Mouse (Mus musculus): ENCODE data around the gene 2310039H08Rik. TPM values are rescaled to one million over a fixed set of nuclear protein-coding genes. Genes with fewer than 3 reads are reported as not detected.
A peak's percentile ranks its signal among the peaks of the same experiment; 100 is the strongest.
"Not testable (repeated sequence)": the region's sequence is repeated elsewhere in the genome, so short reads cannot be mapped to it uniquely, and the experiment has no call there.

2310039H08Rik gene
- total RNA-seq, 2 experiments from 2014 or later, result 6.9 to 7.8 TPM

GRCm38 (mm10) chr17:46751794-46752556 is 20.5 kb upstream of the 2310039H08Rik start, which contains the start of gene Cnpy3:
Gene Cnpy3 (minus strand): TSS chr17:46752214.
- intact Hi-C loops (cut with DNase I), result loop anchor here (2.0 kb wide), 1 partner anchor 21 kb away; the partner anchor contains the start of gene 2310039H08Rik
- DNase-seq (ENCODE audit: low spot score in 2 of 2), result peak; percentile 97

GRCm38 (mm10) chr17:46758753-46759152 is 13.7 kb upstream of the 2310039H08Rik start:
- intact Hi-C loops (cut with DNase I), result no loop called here

GRCm38 (mm10) chr17:46763544-46763943 is 8.9 kb upstream of the 2310039H08Rik start, which contains the start of gene Ptcra:
Gene Ptcra (minus strand): TSS chr17:46763712.
- no peak for DNase-seq (ENCODE audit: low spot score in 2 of 2)
- intact Hi-C loops (cut with DNase I), result no loop called here

More at GRCm38 (mm10) chr17:46758753-46759152, 13.7 kb upstream of the 2310039H08Rik start:
- DNase-seq (ENCODE audit: low spot score in 2 of 2), result peak in 1 of 2 experiments; percentile 47

- intact Hi-C loops (cut with DNase I), result not testable (repeated sequence)
- DNase-seq (ENCODE audit: low spot score in 2 of 2), result peak; percentile 62 to 74
These were observed 7.5 kb upstream of the 2310039H08Rik start for GRCm38 (mm10) chr17:46764916-46765315.

- intact Hi-C loops (cut with DNase I), result no loop called here
- no peak for DNase-seq (ENCODE audit: low spot score in 2 of 2)
These were observed 4.6 kb upstream of the 2310039H08Rik start for GRCm38 (mm10) chr17:46767868-46768267.

- no peak for DNase-seq (ENCODE audit: low spot score in 2 of 2)
- intact Hi-C loops (cut with DNase I), result no loop called here
These were observed 1.9 kb upstream of the 2310039H08Rik start for GRCm38 (mm10) chr17:46770546-46770945.

- intact Hi-C loops (cut with DNase I), result no loop called here
- no peak for DNase-seq (ENCODE audit: low spot score in 2 of 2)
These were observed 1.4 kb upstream of the 2310039H08Rik start for GRCm38 (mm10) chr17:46771025-46771424.

GRCm38 (mm10) chr17:46771616-46772015 is 819 bp upstream of the 2310039H08Rik start:
- intact Hi-C loops (cut with DNase I), result loop anchor here (2.0 kb wide), 1 partner anchor 19 kb away; the partner anchor contains the start of gene Cnpy3
- no peak for DNase-seq (ENCODE audit: low spot score in 2 of 2)

- no peak for DNase-seq (ENCODE audit: low spot score in 2 of 2)
These were observed 414 bp upstream of the 2310039H08Rik start for GRCm38 (mm10) chr17:46772038-46772403.

GRCm38 (mm10) chr17:46773278-46774130 is 1.1 kb downstream of the 2310039H08Rik start:
- no peak for DNase-seq (ENCODE audit: low spot score in 2 of 2)
- intact Hi-C loops (cut with DNase I), result loop anchor here (2.0 kb wide), 1 partner anchor 21 kb away; the partner anchor contains the start of gene Cnpy3

More at GRCm38 (mm10) chr17:46772038-46772403, 414 bp upstream of the 2310039H08Rik start:
- intact Hi-C loops (cut with DNase I), result loop anchor here (2.0 kb wide), 1 partner anchor 19 kb away; the partner anchor contains the start of gene Cnpy3

- intact Hi-C loops (cut with DNase I), result no loop called here
- DNase-seq (ENCODE audit: low spot score in 2 of 2), result no peak
These were observed 1.7 kb downstream of the 2310039H08Rik start for GRCm38 (mm10) chr17:46774131-46774472.

GRCm38 (mm10) chr17:46775070-46775469 is 2.6 kb downstream of the 2310039H08Rik start:
- DNase-seq (ENCODE audit: low spot score in 2 of 2), result no peak
- intact Hi-C loops (cut with DNase I), result no loop called here

GRCm38 (mm10) chr17:46776087-46776486 is 3.7 kb downstream of the 2310039H08Rik start:
- intact Hi-C loops (cut with DNase I), result no loop called here
- no peak for DNase-seq (ENCODE audit: low spot score in 2 of 2)

- no peak for DNase-seq (ENCODE audit: low spot score in 2 of 2)
- intact Hi-C loops (cut with DNase I), result loop anchor here (2.0 to 5.0 kb wide), 2 partner anchors 75 to 109 kb away; partner anchors contain the start of genes Bicral and Tbcc
These were observed 9.4 kb downstream of the 2310039H08Rik start for GRCm38 (mm10) chr17:46781876-46782275.

GRCm38 (mm10) chr17:46782341-46783221 is 10.1 kb downstream of the 2310039H08Rik start, which contains the start of gene Rpl7l1:
Gene Rpl7l1 (minus strand): TSS chr17:46782672.
- DNase-seq (ENCODE audit: low spot score in 2 of 2), result peak; percentile 88 to 91
- intact Hi-C loops (cut with DNase I), result loop anchor here (2.0 to 5.0 kb wide), 2 partner anchors 75 to 108 kb away; partner anchors contain the start of genes Bicral and Tbcc

GRCm38 (mm10) chr17:46783222-46783565 is 10.8 kb downstream of the 2310039H08Rik start:
- no peak for DNase-seq (ENCODE audit: low spot score in 2 of 2)
- intact Hi-C loops (cut with DNase I), result loop anchor here (2.0 to 5.0 kb wide), 2 partner anchors 74 to 108 kb away; partner anchors contain the start of genes Bicral and Tbcc

GRCm38 (mm10) chr17:46786952-46787351 is 14.5 kb downstream of the 2310039H08Rik start:
- intact Hi-C loops (cut with DNase I), result no loop called here
- no peak for DNase-seq (ENCODE audit: low spot score in 2 of 2)

GRCm38 (mm10) chr17:46787974-46788373 is 15.5 kb downstream of the 2310039H08Rik start:
- intact Hi-C loops (cut with DNase I); DNase-seq (ENCODE audit: low spot score in 2 of 2): not testable (repeated sequence)

- intact Hi-C loops (cut with DNase I), result no loop called here
These were observed 20.5 kb downstream of the 2310039H08Rik start for GRCm38 (mm10) chr17:46792963-46793362.

More at GRCm38 (mm10) chr17:46792963-46793362, 20.5 kb downstream of the 2310039H08Rik start:
- DNase-seq (ENCODE audit: low spot score in 2 of 2), result no peak
